Mouse (Mus musculus) limb, embryonic 11.5 days (tissue): ENCODE results near the gene Tmem101. TPM values are rescaled to one million over a fixed set of nuclear protein-coding genes. Genes with fewer than 3 reads are reported as not detected.
"Not testable (repeated sequence)": the region's sequence is repeated elsewhere in the genome, so short reads cannot be mapped to it uniquely, and the experiment has no call there.

Experiments
- ATAC-seq: fragments of 200-750 bp; cut with Nextera tagmentation; 2 replicates; pipeline ENCODE4 v1.8.0; 2017; ENCODE audit warnings: low read depth; ENCODE audit not compliant: insufficient number of reproducible peaks, low FRiP score, low TSS enrichment
- DNase-seq: peaks from one replicate; pipeline ENCODE4 v3.0.0-alpha.2; 2015; ENCODE audit warnings: low spot score
- H3K27ac ChIP-seq: fragments of 300-500 bp; sonication (generic); replicated peaks from 2 replicates; pipeline ENCODE4 v1.5.1; 2014; ENCODE audit warnings: low read depth, mild to moderate bottlenecking, low read length
- H3K27me3 ChIP-seq: fragments of 300-500 bp; sonication (generic); 2 replicates; pipeline ENCODE4 v1.6.1; 2014; ENCODE audit warnings: mild to moderate bottlenecking, low read length, mixed read lengths; ENCODE audit not compliant: control insufficient read depth, insufficient read depth
- H3K36me3 ChIP-seq: fragments of 300-500 bp; sonication (generic); 2 replicates; pipeline ENCODE4 v1.6.1; 2014; ENCODE audit warnings: mild to moderate bottlenecking, low read length, moderate library complexity, mixed read lengths; ENCODE audit not compliant: control insufficient read depth, insufficient read depth
- H3K4me1 ChIP-seq: fragments of 300-500 bp; sonication (generic); 2 replicates; pipeline ENCODE4 v1.6.1; 2014; ENCODE audit warnings: low read length, mixed read lengths; ENCODE audit not compliant: control insufficient read depth, insufficient read depth
- H3K4me2 ChIP-seq: fragments of 300-500 bp; sonication (generic); 2 replicates; pipeline ENCODE4 v1.6.1; 2014; ENCODE audit warnings: low read depth, mild to moderate bottlenecking, moderate library complexity; ENCODE audit not compliant: severe bottlenecking
- H3K4me3 ChIP-seq: fragments of 300-500 bp; sonication (generic); 2 replicates; pipeline ENCODE4 v1.5.1; 2014; ENCODE audit warnings: low read depth, low read length
- H3K9ac ChIP-seq: fragments of 300-500 bp; sonication (generic); 2 replicates; pipeline ENCODE4 v1.6.1; 2014; ENCODE audit warnings: mild to moderate bottlenecking, low read length
- H3K9me3 ChIP-seq: fragments of 300-500 bp; sonication (generic); 2 replicates; pipeline ENCODE4 v1.6.1; 2016; ENCODE audit warnings: low read length; ENCODE audit not compliant: control insufficient read depth
- WGBS: fragments of 180-500 bp; shearing (Covaris S2); extraction: QIAGEN DNeasy Blood & Tissue Kit; methylation state at CpG from one replicate; pipeline ENCODE4 v1.1.7; 2014; 5-methylcytosine and 5-hydroxymethylcytosine counted together
- polyA plus RNA-seq: library from polyadenylated mRNA; unstranded; fragments of >200 nt; fragmentation: Nextera tagmentation; extraction: Ambion mirVana; gene quantifications from 2 replicates; pipeline ENCODE4 v1.2.1, GENCODE M21; 2014

Gene Tmem101
- polyA plus RNA-seq, 1 experiment from 2014 or later: 39.3 TPM

GRCm38 (mm10) chr11:102167539-102167938 is 11.3 kb upstream of the Tmem101 start:
- Histone ChIP-seq H3K27me3 (no peaks in the 10 kb centered on the region), H3K4me2 (no peak overlapping the region), H3K4me3 (no peak overlapping the region), H3K9me3 (no peaks in the 10 kb centered on the region), H3K36me3 (peaks cover 30% of the 10 kb centered on the region), H3K27ac (no peak overlapping the region), H3K4me1 (no peaks in the 10 kb centered on the region), H3K9ac (no peak overlapping the region)
- DNase-seq (no peak), ATAC-seq (no peak)
- WGBS: 91% methylated on average over 5 of the region's 5 CpGs

GRCm38 (mm10) chr11:102165971-102166722 is 9.9 kb upstream of the Tmem101 start:
- Histone ChIP-seq H3K4me1 (no peaks in the 10 kb centered on the region), H3K4me2 (no peak overlapping the region), H3K9ac (no peak overlapping the region), H3K9me3 (no peaks in the 10 kb centered on the region), H3K27me3 (no peaks in the 10 kb centered on the region), H3K27ac (no peak overlapping the region), H3K4me3 (no peak overlapping the region), H3K36me3 (peaks cover 30% of the 10 kb centered on the region)
- DNase-seq (no peak), ATAC-seq (no peak)
- WGBS: 26% methylated on average over 6 of the region's 6 CpGs

- no peak for DNase-seq
- Histone ChIP-seq H3K4me2 (no peak overlapping the region), H3K4me1 (peaks cover 6% of the 10 kb centered on the region; the same call in 1 of the 2 replicates), H3K9ac (no peak overlapping the region), H3K27me3 (no peaks in the 10 kb centered on the region), H3K27ac (no peak overlapping the region), H3K4me3 (no peak overlapping the region), H3K36me3 (peaks cover 11% of the 10 kb centered on the region), H3K9me3 (no peaks in the 10 kb centered on the region)
- WGBS: 83% methylated on average over 5 of the region's 5 CpGs
- ATAC-seq: no peak
Measured at GRCm38 (mm10) chr11:102159781-102160180, 3.6 kb upstream of the Tmem101 start.

GRCm38 (mm10) chr11:102158024-102158423 is 1.8 kb upstream of the Tmem101 start:
- not testable (repeated sequence) for H3K4me1 ChIP-seq, H3K9ac ChIP-seq, H3K4me3 ChIP-seq, DNase-seq, ATAC-seq, H3K27ac ChIP-seq, H3K36me3 ChIP-seq, H3K27me3 ChIP-seq, H3K4me2 ChIP-seq, H3K9me3 ChIP-seq
- 72% methylated on average over 2 of the region's 2 CpGs for WGBS

- Histone ChIP-seq H3K9me3 (no peaks in the 10 kb centered on the region), H3K4me2 (no peak overlapping the region), H3K27me3 (no peaks in the 10 kb centered on the region), H3K4me1 (peaks cover 6% of the 10 kb centered on the region; the same call in 1 of the 2 replicates), H3K9ac (no peak overlapping the region), H3K27ac (no peak overlapping the region), H3K4me3 (no peak overlapping the region), H3K36me3 (peaks cover 3% of the 10 kb centered on the region; the same call in 1 of the 2 replicates)
- ATAC-seq (no peak), DNase-seq (no peak)
- WGBS: 7% methylated on average over 1 of the region's 1 CpGs
Measured at GRCm38 (mm10) chr11:102156786-102157089, 534 bp upstream of the Tmem101 start.

- Histone ChIP-seq H3K36me3 (no peaks in the 10 kb centered on the region), H3K9ac (no peak overlapping the region), H3K27me3 (peaks cover 54% of the 10 kb centered on the region), H3K27ac (no peak overlapping the region), H3K4me2 (peak overlapping the region; percentile 24; the same call in 1 of the 2 replicates), H3K4me1 (peaks cover 9% of the 10 kb centered on the region), H3K4me3 (no peak overlapping the region), H3K9me3 (no peaks in the 10 kb centered on the region)
- DNase-seq (peak; percentile 34), ATAC-seq (no peak)
- WGBS: 12% methylated on average over 34 of the region's 34 CpGs
Measured at GRCm38 (mm10) chr11:102147213-102147989, 8.8 kb downstream of the Tmem101 start.

GRCm38 (mm10) chr11:102146531-102146930 is 9.7 kb downstream of the Tmem101 start:
- 0 out of 2 replicates have a peak overlapping the region, but pooled peaks have one; percentile 17 for H3K9ac ChIP-seq

GRCm38 (mm10) chr11:102146005-102146404 is 10.2 kb downstream of the Tmem101 start:
- Histone ChIP-seq H3K4me1 (peaks cover 9% of the 10 kb centered on the region), H3K27ac (no peak overlapping the region), H3K36me3 (no peaks in the 10 kb centered on the region), H3K4me2 (peak overlapping the region; percentile 63), H3K4me3 (peak overlapping the region; percentile 29), H3K27me3 (peaks cover 54% of the 10 kb centered on the region), H3K9me3 (no peaks in the 10 kb centered on the region), H3K9ac (no peak overlapping the region)
- peak; percentile 56 for DNase-seq
- WGBS: 3% methylated on average over 16 of the region's 16 CpGs
- ATAC-seq: no peak; the same call in 1 of the 2 replicates

More at GRCm38 (mm10) chr11:102146531-102146930, 9.7 kb downstream of the Tmem101 start:
- H3K4me1 ChIP-seq: peaks cover 9% of the 10 kb centered on the region
- H3K4me3 ChIP-seq: no peak overlapping the region
- WGBS: 14% methylated on average over 17 of the region's 17 CpGs
- ATAC-seq (no peak), DNase-seq (peak; percentile 45)
- H3K9me3 ChIP-seq: no peaks in the 10 kb centered on the region
- H3K27me3 ChIP-seq: peaks cover 54% of the 10 kb centered on the region
- H3K4me2 ChIP-seq: peak overlapping the region; percentile 17; the same call in 1 of the 2 replicates
- H3K36me3 ChIP-seq: no peaks in the 10 kb centered on the region
- no peak overlapping the region for H3K27ac ChIP-seq
